Mouse (Mus musculus) C3H10T1/2 (cell line): ENCODE results near the gene Adcyap1r1. TPM values are rescaled to one million over a fixed set of nuclear protein-coding genes. Genes with fewer than 3 reads are reported as not detected.

Source experiments
- polyA plus RNA-seq, 2 experiments: library from polyadenylated mRNA; unstranded; fragments of >200 nt; fragmentation: generic; extraction: Trizol; gene quantifications; one replicate each; pipeline ENCODE4 v1.2.1; 2012; ENCODE audit warnings: missing spikeins in 2 of 2

Adcyap1r1 gene
- polyA plus RNA-seq, result under 1 TPM in 1 of 2 experiments, not detected in 1; 0.01 TPM

GRCm38 (mm10) chr6:55451771-55452371, at the start of gene Adcyap1r1:
Adcyap1r1 (plus strand) TSS chr6:55451978.

Other genes with a start within 250 kb of the Adcyap1r1 start
- 1 to 10 TPM; 4.0 to 10.0 TPM for gene Mindy4, start 248.6 kb upstream of the Adcyap1r1 start, polyA plus RNA-seq
- gene Aqp1, start 115.5 kb upstream of the Adcyap1r1 start, polyA plus RNA-seq, result 100 to 1,000 TPM in 1 of 2 experiments, 10 to 100 TPM in 1; 89.0 to 291 TPM
- gene Ghrhr, start 75.7 kb upstream of the Adcyap1r1 start, polyA plus RNA-seq, result not detected
- gene Neurod6, start 229.3 kb downstream of the Adcyap1r1 start, polyA plus RNA-seq, result not detected